Mouse (Mus musculus) testis, adult 2 months (tissue): ENCODE measurements at regions not wholly inside any gene's neighbourhood (a gene's known extent, or its start where the extent isn't known, plus 50 kb on each side); places are given as distances from the start of the nearest gene placed in this dataset.

ENCODE experiments used
- H3K27ac ChIP-seq: fragments of 200-500 bp; 2 replicates; pipeline ENCODE4 v1.5.1; 2012; ENCODE audit warnings: low read depth, low read length; ENCODE audit not compliant: control insufficient read depth, insufficient read depth
- H3K27me3 ChIP-seq: fragments of 200-500 bp; 2 replicates; pipeline ENCODE4 v1.6.1; 2012; ENCODE audit warnings: mild to moderate bottlenecking, low read length, moderate library complexity; ENCODE audit not compliant: control insufficient read depth, insufficient read depth
- H3K36me3 ChIP-seq: fragments of 200-500 bp; 2 replicates; pipeline ENCODE4 v1.6.1; 2012; ENCODE audit warnings: mild to moderate bottlenecking, low read length; ENCODE audit not compliant: control insufficient read depth, insufficient read depth
- H3K4me1 ChIP-seq: fragments of 200-500 bp; 2 replicates; pipeline ENCODE4 v1.6.1; 2012; ENCODE audit warnings: low read length; ENCODE audit not compliant: control insufficient read depth, insufficient read depth
- H3K4me3 ChIP-seq: fragments of 200-500 bp; 2 replicates; pipeline ENCODE4 v1.5.1; 2012; ENCODE audit warnings: low read depth, mild to moderate bottlenecking, low read length, moderate library complexity, mixed read lengths; ENCODE audit not compliant: control insufficient read depth
- CTCF ChIP-seq: fragments of 200-500 bp; IDR thresholded peaks from 2 replicates; pipeline ENCODE4 v1.5.1; 2012; ENCODE audit warnings: low read depth, mild to moderate bottlenecking, inconsistent platforms, low read length, moderate library complexity; ENCODE audit not compliant: control insufficient read depth, insufficient read depth, insufficient replicate concordance
- POLR2A ChIP-seq: fragments of 200-500 bp; IDR thresholded peaks from 2 replicates; pipeline ENCODE4 v1.6.1; 2012; ENCODE audit warnings: low read depth, mild to moderate bottlenecking, inconsistent platforms, low read length, moderate library complexity; ENCODE audit not compliant: control insufficient read depth

DNA sequence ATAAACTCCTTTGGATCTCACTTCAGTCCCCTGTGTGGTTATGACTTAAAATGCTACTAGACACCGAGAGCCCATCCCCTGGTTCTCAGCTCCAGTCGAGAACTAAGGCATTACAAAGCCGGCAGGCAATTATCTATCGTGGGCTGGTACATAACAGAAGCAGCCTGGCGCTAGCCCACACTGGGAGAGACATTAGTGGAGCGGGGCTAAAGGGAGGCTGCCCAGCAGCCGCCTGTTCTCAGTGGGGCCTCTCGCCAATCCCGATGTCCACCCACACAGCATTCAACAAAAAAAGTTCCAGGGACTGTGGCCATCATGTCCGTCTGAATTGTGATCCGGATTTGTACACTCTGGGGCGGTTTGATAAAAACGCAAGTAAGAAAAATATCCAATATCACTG is 361.5 kb downstream of the Pdcd6ip start:
- TF ChIP-seq CTCF = no peak
- TF ChIP-seq POLR2A = no peak
- Histone ChIP-seq H3K27me3 (no peaks in the 10 kb centered on the region), H3K4me3 (no peak overlapping the region), H3K36me3 (no peaks in the 10 kb centered on the region), H3K27ac (no peak overlapping the region), H3K4me1 (no peaks in the 10 kb centered on the region)

DNA sequence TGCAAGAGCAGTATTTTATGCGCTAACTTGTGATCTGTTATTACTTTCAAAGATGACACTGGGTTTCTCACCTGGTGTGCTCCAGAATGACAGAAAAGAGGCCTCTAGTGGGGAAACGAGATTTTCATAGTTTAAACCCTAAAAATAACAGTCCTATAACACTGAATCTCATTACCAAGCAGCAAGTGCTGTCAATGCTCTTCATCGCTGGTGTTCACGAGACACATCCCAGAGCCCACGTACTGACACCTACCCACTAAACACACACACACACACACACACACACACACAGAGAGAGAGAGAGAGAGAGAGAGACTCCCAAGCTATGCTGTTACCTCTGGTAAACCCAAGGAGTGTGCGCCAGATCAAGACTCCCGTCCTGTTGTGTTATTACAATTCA is 365.9 kb downstream of the Pdcd6ip start:
- Histone ChIP-seq H3K4me3 (no peak overlapping the region), H3K36me3 (no peaks in the 10 kb centered on the region), H3K4me1 (no peaks in the 10 kb centered on the region), H3K27me3 (no peaks in the 10 kb centered on the region), H3K27ac (no peak overlapping the region)
- no peak for TF ChIP-seq CTCF
- no peak for TF ChIP-seq POLR2A

DNA sequence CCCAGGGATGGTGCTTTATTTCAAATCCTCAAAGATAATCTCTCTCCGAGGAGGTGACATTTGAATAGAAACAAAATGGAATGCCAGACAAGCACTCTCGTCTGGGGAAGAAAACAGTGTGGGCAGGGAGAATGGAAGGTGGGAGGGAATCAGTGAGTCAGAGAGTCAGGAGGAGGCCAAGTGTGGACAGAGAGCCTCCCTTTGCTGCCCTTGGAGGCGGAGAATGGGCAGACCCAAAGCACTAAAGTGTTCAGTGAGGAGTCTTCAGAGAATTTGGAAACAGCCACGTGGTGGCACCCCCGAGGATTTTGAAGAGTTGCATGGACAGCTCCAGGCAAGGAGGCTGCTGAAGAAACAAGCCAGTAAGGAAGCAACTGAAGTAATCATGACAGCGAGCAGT is 367.2 kb downstream of the Pdcd6ip start:
- no peaks in the 10 kb centered on the region for H3K36me3 ChIP-seq
- no peak for TF ChIP-seq POLR2A
- no peak for TF ChIP-seq CTCF
- no peaks in the 10 kb centered on the region for H3K4me1 ChIP-seq
- no peaks in the 10 kb centered on the region for H3K27me3 ChIP-seq
- no peak overlapping the region for H3K27ac ChIP-seq
- H3K4me3 ChIP-seq = no peak overlapping the region

DNA sequence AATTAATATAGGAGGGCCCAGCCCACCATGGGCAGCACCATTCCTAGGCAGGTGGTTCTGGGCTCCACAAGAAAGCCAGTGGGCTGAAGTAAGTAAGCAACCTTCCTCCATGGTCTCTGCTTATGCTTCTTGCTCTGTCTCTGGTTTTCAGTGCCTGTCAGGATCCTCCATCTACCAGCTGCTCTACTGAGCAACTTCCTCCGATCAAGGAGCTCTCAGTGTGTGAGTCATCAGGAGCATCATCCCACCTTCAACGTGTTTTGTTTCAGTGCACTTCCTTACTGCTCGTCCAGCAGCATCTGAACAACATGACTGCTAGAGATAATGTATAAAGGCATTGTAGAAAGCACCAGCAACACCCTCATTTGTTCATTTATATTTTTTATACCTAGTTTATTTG is 368.0 kb downstream of the Pdcd6ip start:
- no peak overlapping the region for H3K27ac ChIP-seq
- no peaks in the 10 kb centered on the region for H3K27me3 ChIP-seq
- no peaks in the 10 kb centered on the region for H3K36me3 ChIP-seq
- H3K4me3 ChIP-seq = no peak overlapping the region
- no peaks in the 10 kb centered on the region for H3K4me1 ChIP-seq
- TF ChIP-seq POLR2A (no peak), CTCF (no peak)

DNA sequence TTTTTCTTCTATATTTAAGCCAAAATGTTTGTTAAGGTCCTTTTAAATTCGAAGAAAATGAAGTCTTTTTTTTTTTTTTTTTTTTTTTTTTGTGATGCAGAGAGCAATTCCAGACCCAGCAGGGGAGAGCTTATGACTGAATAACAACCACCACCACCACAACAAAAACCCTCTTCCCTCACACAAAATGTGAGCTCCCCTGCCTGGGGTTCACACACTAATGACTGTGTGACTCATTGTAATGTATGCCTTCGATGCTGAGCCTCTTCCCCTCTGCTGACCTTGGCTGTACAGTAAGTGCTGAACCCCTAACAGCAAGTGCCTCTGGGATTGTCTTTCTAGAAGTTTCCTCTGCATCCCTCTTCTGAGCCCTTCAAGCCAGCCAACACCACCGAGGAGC is 383.6 kb downstream of the Pdcd6ip start:
- H3K4me1 ChIP-seq = no peaks in the 10 kb centered on the region
- TF ChIP-seq CTCF (no peak), POLR2A (no peak)
- H3K27me3 ChIP-seq = no peaks in the 10 kb centered on the region
- H3K4me3 ChIP-seq = no peak overlapping the region
- H3K27ac ChIP-seq = no peak overlapping the region
- H3K36me3 ChIP-seq = no peaks in the 10 kb centered on the region

DNA sequence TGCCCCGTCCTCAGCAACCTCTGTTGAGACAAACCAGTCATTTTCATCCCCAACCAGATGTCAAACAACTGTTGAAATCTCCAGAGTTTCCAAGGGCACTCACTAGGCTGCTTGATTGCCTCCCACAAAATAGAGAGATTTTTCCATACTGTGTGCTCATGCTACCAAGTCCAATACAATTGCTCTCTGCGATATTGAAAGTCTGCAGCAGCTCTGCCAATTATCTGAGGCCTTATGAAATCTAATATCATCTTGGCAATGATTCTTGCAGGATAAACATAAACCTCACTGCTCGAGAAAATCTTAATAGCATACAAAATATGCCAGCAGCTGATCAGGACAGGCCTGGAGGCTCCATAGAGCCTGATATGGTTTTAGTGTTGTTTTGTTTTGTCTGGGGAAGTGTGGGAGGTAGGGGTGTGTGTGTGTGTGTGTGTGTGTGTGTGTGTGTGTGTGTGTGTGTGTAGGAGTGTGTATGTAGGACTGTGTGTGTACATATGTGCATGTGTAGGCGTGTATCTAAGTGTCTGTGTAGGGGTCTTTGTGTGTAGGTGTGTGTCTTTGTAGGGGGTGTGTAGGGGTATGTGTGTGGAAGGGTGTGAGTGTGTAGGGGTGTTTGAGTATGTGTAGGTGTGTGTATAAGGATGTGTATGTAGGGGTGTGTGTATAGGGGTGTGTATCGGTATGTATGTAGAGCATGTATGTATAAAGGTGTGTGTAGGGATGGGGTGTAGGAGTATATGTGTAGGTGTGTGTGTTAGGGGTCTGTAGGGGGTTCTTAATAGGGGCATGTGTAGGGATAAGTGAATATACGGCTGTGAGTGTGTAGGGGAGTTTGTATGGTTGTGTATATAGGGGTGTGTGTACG is 398.1 kb downstream of the Pdcd6ip start:
- H3K27ac ChIP-seq = no peak overlapping the region
- no peaks in the 10 kb centered on the region for H3K27me3 ChIP-seq
- no peak overlapping the region for H3K4me3 ChIP-seq
- H3K36me3 ChIP-seq = no peaks in the 10 kb centered on the region
- H3K4me1 ChIP-seq = no peaks in the 10 kb centered on the region
- TF ChIP-seq POLR2A = no peak
- TF ChIP-seq CTCF = no peak

DNA sequence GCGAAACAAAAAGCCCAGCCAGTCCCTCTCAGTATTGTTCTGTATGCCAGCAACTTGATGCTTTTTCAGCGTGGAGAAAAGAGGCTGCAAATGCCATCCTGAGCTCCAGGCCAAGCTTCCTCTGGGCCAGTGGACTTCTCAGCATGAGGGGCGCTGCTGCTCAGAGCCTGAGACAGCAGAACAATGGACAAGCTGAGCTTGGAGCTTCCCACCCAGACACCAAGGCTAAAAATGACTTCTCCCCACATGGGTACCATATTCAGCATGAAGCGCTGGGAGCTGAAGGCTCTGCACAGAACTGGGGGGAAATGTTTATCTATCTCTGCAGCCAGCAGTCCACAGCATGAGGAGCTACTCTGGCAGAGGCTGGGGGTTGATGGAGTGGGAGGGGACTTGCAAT is 402.3 kb downstream of the Pdcd6ip start:
- Histone ChIP-seq H3K4me1 (no peaks in the 10 kb centered on the region), H3K36me3 (no peaks in the 10 kb centered on the region), H3K27me3 (no peaks in the 10 kb centered on the region), H3K4me3 (no peak overlapping the region), H3K27ac (no peak overlapping the region)
- TF ChIP-seq POLR2A (no peak), CTCF (no peak)

DNA sequence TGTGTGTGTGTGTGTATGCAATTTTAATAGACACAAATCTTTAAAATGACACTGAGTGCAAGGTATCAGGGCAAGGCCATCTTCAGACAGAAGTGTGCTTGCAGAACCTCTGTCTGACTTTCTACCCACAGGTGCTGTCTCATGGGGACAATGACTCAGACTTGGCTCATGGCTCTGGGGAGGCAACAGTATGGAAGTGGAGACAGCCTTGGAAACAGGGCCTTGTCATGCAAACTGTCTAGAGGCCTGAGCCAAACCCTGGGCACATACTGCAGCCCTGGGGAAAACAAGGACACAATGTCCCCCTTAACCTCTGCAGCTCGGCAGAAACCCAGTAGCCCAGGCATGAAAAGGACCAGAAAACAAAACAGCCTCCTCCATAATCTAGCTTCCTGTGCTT is 405.6 kb downstream of the Pdcd6ip start:
- Histone ChIP-seq H3K4me1 (no peaks in the 10 kb centered on the region), H3K27ac (no peak overlapping the region), H3K36me3 (no peaks in the 10 kb centered on the region), H3K27me3 (no peaks in the 10 kb centered on the region), H3K4me3 (no peak overlapping the region)
- no peak for TF ChIP-seq CTCF
- TF ChIP-seq POLR2A = no peak
